Comparison of ENCODE assay signal across 8 mouse cellular contexts in genomic region chr16:6018639-6019038, GRCm38 (mm10).
DNase-seq lines count a peak whose midpoint lies in the region; ATAC-seq and TF ChIP-seq lines count a peak whose summit lies in the region.

No protein-coding gene starts in this region.

- DNase-seq in A20 (ENCODE audit: low read depth, low spot score) (peak; percentile 2), Patski (ENCODE audit: low read depth, low spot score) (no peak)
- DNase-seq in cerebellum, adult 9-11 months, result peak; percentile 83
- DNase-seq in frontal cortex, postnatal 14 days (ENCODE audit: low spot score in 2 of 2), result peak; percentile 78 to 92
- peak; percentile 89 for DNase-seq in kidney, postnatal 10 days
- DNase-seq in liver, adult 2 months (ENCODE audit: extremely low read depth, low read depth, low spot score), result peak; percentile 34
- peak; percentile 68 for DNase-seq in ovary, postnatal 14 days (ENCODE audit: low spot score)

- CTCF ChIA-PET in Patski (lab: Charles Lee), result interaction anchor here (0.7 to 1.9 kb wide), 4 partner anchors 60 to 489 kb away, joined by 3 to 7 read pairs (median 5); no protein-coding TSS in a partner anchor

- no peaks in the 10 kb centered on the region for H3K27me3 ChIP-seq in Patski
- H3K27me3 ChIP-seq in liver, adult 2 months (ENCODE audit: control insufficient read depth, insufficient read depth, low read length), result no peaks in the 10 kb centered on the region

- no peaks in the 10 kb centered on the region for H3K79me2 ChIP-seq in liver, adult 2 months (ENCODE audit: control insufficient read depth, insufficient read depth, low read length)

- POLR2A ChIA-PET in Patski (lab: Charles Lee), result no interaction called here

- TF ChIP-seq POLR2A in liver, adult 2 months (IDR thresholded peaks at IDR 0.05; ENCODE audit: extremely low read depth, insufficient read depth, low read length), result no peak

- no peaks in the 10 kb centered on the region for H3K4me1 ChIP-seq in liver, adult 2 months (ENCODE audit: control insufficient read depth, insufficient read depth, low read length)

- WGBS in liver, adult 2 months, result 39% methylated on average over 5 of the region's 5 CpGs

- in situ Hi-C loops in Patski (cut with MboI; ENCODE audit: low pct_unique_long_range_greater_than_20kb), result loop anchor here (10.0 kb wide), 1 partner anchor 544 kb away; no protein-coding TSS in a partner anchor

- no peak overlapping the region for H3K27ac ChIP-seq in liver, adult 2 months (replicated peaks; ENCODE audit: insufficient read depth, low read depth, low read length)

- ATAC-seq in Patski, result peak; percentile 62
- no peak for ATAC-seq in megakaryocyte-erythroid progenitor cell, adult 5-6 weeks (replicated peaks; ENCODE audit: low FRiP score, low TSS enrichment, poor library complexity, severe bottlenecking)

- TF ChIP-seq CTCF in Patski (IDR thresholded peaks at IDR 0.05), result peak; percentile 79
- TF ChIP-seq CTCF in liver, adult 2 months (IDR thresholded peaks at IDR 0.05; ENCODE audit: low read depth, low read length), result peak; percentile 27; the same call in 1 of the 2 replicates

- H3K4me3 ChIP-seq in liver, adult 2 months (ENCODE audit: insufficient read depth, low read depth, low read length), result no peak overlapping the region

- no peaks in the 10 kb centered on the region for H3K36me3 ChIP-seq in liver, adult 2 months (ENCODE audit: control insufficient read depth, insufficient read depth, low read length)

- no peak overlapping the region for H3K9ac ChIP-seq in liver, adult 2 months (ENCODE audit: low read depth, low read length)
